Mouse (Mus musculus) embryonic facial prominence, embryonic 12.5 days (tissue): ENCODE data around the gene Klhdc7a. TPM values are rescaled to one million over a fixed set of nuclear protein-coding genes. Genes with fewer than 3 reads are reported as not detected.

Experiments
- ATAC-seq: fragments of 200-750 bp; cut with Nextera tagmentation; 2 replicates; pipeline ENCODE4 v1.8.0; 2017; ENCODE audit not compliant: insufficient number of reproducible peaks, insufficient read depth, low FRiP score, low TSS enrichment
- H3K27ac ChIP-seq: fragments of 300-500 bp; sonication (generic); 2 replicates; pipeline ENCODE4 v1.5.1; 2016; ENCODE audit warnings: mild to moderate bottlenecking
- H3K27me3 ChIP-seq: fragments of 300-500 bp; sonication (generic); 2 replicates; pipeline ENCODE4 v1.6.1; 2016; ENCODE audit warnings: mild to moderate bottlenecking, moderate library complexity
- H3K36me3 ChIP-seq: fragments of 300-500 bp; sonication (generic); 2 replicates; pipeline ENCODE4 v1.6.1; 2016; ENCODE audit warnings: mild to moderate bottlenecking
- H3K4me1 ChIP-seq: fragments of 300-500 bp; sonication (generic); 2 replicates; pipeline ENCODE4 v1.6.1; 2016
- H3K4me2 ChIP-seq: fragments of 300-500 bp; sonication (generic); replicated peaks from 2 replicates; pipeline ENCODE4 v1.6.1; 2016; ENCODE audit warnings: mild to moderate bottlenecking, moderate library complexity
- H3K4me3 ChIP-seq: fragments of 300-500 bp; sonication (generic); 2 replicates; pipeline ENCODE4 v1.5.1; 2016; ENCODE audit warnings: mild to moderate bottlenecking
- H3K9ac ChIP-seq: fragments of 300-500 bp; sonication (generic); 2 replicates; pipeline ENCODE4 v1.6.1; 2016; ENCODE audit warnings: mild to moderate bottlenecking, moderate library complexity
- H3K9me3 ChIP-seq: fragments of 300-500 bp; sonication (generic); 2 replicates; pipeline ENCODE4 v1.6.1; 2016; ENCODE audit warnings: mild to moderate bottlenecking, moderate library complexity
- WGBS: fragments of 180-500 bp; shearing (Covaris S2); methylation state at CpG from one replicate; pipeline ENCODE4 v1.1.7; 2016; 5-methylcytosine and 5-hydroxymethylcytosine counted together
- microRNA counts: library from miRNA; unstranded; fragments of <30 nt; microRNA quantifications from one replicate; lab custom pipeline; 2017
- microRNA-seq: library from miRNA; unstranded; fragments of <30 nt; microRNA quantifications from one replicate; pipeline ENCODE4, GENCODE M21; 2017
- polyA plus RNA-seq: library from polyadenylated mRNA; unstranded; fragments of >200 nt; fragmentation: Nextera tagmentation; extraction: Ambion mirVana; gene quantifications from 2 replicates; pipeline ENCODE4 v1.2.1, GENCODE M21; 2016

Klhdc7a gene
- polyA plus RNA-seq, 1 experiment from 2014 or later, result 0.18 TPM

DNA sequence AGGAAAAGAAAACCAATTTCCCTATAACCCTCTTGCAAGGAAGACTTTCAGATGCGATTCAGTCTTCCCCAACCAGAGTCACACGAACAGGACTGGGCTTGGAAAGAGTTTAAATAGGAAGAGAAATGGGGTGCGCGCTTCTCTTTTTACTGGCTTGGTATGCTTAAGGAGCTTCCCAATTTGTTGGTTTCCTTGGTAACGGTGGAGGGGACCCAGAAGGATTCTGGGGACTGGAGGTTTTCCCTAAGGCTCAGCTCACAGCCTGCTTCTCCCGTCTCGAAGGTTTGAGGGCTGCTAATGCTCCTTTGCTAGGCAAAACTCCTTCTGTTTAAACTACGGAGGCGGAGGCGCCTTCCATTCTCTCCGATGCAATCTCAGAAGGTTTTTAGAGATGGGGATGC, 41.7 kb downstream of the Klhdc7a start:
- Histone ChIP-seq H3K4me2 (peak overlapping the region; percentile 55), H3K9ac (peak overlapping the region; percentile 33; the same call in 1 of the 2 replicates), H3K4me3 (no peak overlapping the region; the same call in 1 of the 2 replicates), H3K27me3 (peaks cover 36% of the 10 kb centered on the region), H3K9me3 (no peaks in the 10 kb centered on the region), H3K27ac (no peak overlapping the region), H3K36me3 (no peaks in the 10 kb centered on the region), H3K4me1 (peaks cover 16% of the 10 kb centered on the region; the same call in 1 of the 2 replicates)
- ATAC-seq, result no peak
- WGBS, result 4% methylated on average over 11 of the region's 11 CpGs

DNA sequence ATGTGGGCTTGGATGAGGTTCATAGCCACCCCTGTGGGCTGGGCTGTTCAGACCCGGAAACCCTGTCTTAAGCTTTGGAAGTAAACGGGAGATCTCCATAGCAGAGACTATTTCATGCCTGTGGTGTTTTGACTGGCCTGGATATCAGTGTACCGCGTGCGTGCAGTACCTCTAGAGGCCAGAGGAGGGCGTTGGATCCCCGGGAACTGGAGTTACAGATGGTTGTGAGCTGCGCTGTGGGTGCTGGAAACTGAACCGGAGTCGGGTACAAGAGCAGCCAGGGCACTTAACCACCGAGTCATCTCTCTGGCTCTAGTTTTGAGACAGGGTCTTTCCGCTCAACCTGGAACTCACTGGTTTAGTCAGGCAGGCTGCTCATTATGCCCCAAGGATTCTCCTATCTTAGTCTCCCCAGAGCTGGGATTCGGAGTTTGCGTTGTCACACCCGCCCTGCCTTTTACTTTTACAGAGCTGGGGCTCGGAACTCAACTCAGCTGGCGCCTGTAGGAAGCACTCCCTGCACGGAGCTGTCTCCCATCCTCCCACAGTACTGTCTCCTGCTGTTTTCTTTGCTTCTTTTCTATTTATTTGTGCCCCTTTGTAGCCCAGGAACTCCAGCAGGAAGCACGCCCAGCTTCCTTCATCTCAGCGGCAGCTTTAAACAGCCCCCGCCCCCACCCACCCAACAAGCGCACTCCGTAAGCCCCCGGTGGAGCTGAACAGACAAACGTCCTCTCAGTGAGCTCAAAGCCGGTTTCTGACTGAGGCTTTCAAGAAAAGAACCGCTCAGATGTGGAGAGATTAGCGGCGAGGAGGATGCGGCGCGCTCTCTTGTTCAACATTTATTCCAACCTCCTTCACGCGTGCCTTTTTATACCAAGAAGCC, 42.3 kb downstream of the Klhdc7a start:
- H3K9me3 ChIP-seq, result no peaks in the 10 kb centered on the region
- peak overlapping the region; percentile 55 for H3K4me2 ChIP-seq
- H3K9ac ChIP-seq, result peak overlapping the region; percentile 33; the same call in 1 of the 2 replicates
- no peaks in the 10 kb centered on the region for H3K36me3 ChIP-seq
- no peak for ATAC-seq
- 14% methylated on average over 34 of the region's 34 CpGs for WGBS
- H3K4me3 ChIP-seq, result peak overlapping the region; percentile 29
- peaks cover 36% of the 10 kb centered on the region for H3K27me3 ChIP-seq
- H3K27ac ChIP-seq, result no peak overlapping the region
- peaks cover 16% of the 10 kb centered on the region; the same call in 1 of the 2 replicates for H3K4me1 ChIP-seq

GRCm38 (mm10) chr4:139916731-139917130, 51.1 kb downstream of the Klhdc7a start:
- Histone ChIP-seq H3K4me1 (0 out of 2 replicates have a peak, but pooled peaks cover under 1% of the 10 kb centered on the region), H3K4me2 (no peak overlapping the region), H3K27ac (no peak overlapping the region), H3K27me3 (peaks cover 18% of the 10 kb centered on the region), H3K36me3 (no peaks in the 10 kb centered on the region), H3K4me3 (no peak overlapping the region), H3K9ac (no peak overlapping the region), H3K9me3 (no peaks in the 10 kb centered on the region)
- no peak for ATAC-seq
- WGBS, result 69% methylated on average over 7 of the region's 7 CpGs

MicroRNA genes within 50 kb of the gene (microRNA counts, 519-probe panel; counts per million panel counts)
- 460 counts per million, percentile 65 among the panel's probes with 10 or more counts for microRNA mmu-miR-2139 (lab: Ali Mortazavi, UCI)

Small RNA genes lying within 50 kb of the gene (microRNA-seq; reads per million reads assigned to microRNA genes)
- gene Mir2139, result not detected

Other genes starting within 250 kb of the Klhdc7a start
- 1.3 and 1.4 TPM in 2 replicates for gene Pax7, start 134.5 kb downstream of the Klhdc7a start, polyA plus RNA-seq